Mouse (Mus musculus) kidney, adult 2 months (tissue): Measurements from ENCODE around the gene Ripor3.

Experiments
- CTCF ChIP-seq: fragments of 200-500 bp; conservative IDR thresholded peaks from 2 replicates; pipeline ENCODE4 v1.5.1; 2011; ENCODE audit warnings: low read depth, mild to moderate bottlenecking, control low read depth, low read length, moderate library complexity, mixed read lengths; ENCODE audit not compliant: insufficient read depth, insufficient read length
- POLR2A ChIP-seq: fragments of 200-500 bp; IDR thresholded peaks from one replicate; pipeline ENCODE4 v1.6.1; 2011; ENCODE audit warnings: low read depth, low read length, control low read depth

GRCm38 (mm10) chr2:168025882-168026281 lies 15.5 kb upstream of the Ripor3 start:
- TF ChIP-seq CTCF (peak; percentile 34; the same call in 1 of the 2 replicates), POLR2A (no peak)
